Comparison of ENCODE assay signal across 10 mouse cellular contexts in the genomic region with DNA sequence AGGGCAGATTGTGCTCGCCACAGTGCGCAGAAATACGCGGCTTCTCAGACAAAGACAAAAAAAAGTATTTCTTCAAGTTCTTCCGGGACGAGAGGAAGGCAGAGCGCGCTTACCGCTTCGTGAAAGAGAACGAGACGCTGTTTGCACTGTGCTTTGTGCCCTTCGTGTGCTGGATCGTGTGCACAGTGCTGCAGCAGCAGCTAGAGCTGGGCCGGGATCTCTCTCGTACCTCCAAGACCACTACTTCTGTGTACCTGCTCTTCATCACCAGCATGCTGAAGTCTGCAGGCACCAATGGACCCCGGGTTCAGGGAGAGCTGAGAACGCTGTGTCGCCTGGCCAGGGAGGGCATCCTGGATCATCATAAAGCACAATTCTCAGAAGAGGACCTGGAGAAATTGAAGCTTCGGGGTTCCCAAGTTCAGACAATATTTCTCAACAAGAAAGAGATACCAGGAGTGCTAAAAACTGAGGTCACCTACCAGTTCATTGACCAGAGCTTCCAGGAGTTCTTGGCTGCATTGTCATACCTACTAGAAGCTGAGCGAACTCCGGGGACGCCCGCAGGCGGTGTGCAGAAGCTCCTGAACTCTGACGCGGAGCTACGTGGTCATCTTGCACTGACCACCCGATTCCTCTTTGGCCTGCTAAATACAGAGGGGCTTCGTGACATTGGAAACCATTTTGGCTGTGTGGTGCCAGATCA. TPM values are rescaled to one million over a fixed set of nuclear protein-coding genes. Genes with fewer than 3 reads are reported as not detected.
DNase-seq lines count a peak whose midpoint lies in the region; ATAC-seq lines count a peak whose summit lies in the region.
"Had no signal": no experiment of that assay in that cellular context is flagged by ENCODE, and none has a peak within 500 bp of the region (broad histone marks: within the 10 kb centered on the region; RNA-seq: fewer than 3 reads in every experiment).

No protein-coding gene starts in this region.

- 23% methylated on average over 30 of the region's 30 CpGs for WGBS in heart, embryonic 14.5 days
- WGBS in hindbrain, embryonic 13.5 days: 24% methylated on average over 30 of the region's 30 CpGs
- WGBS in midbrain, embryonic 13.5 days: 18% methylated on average over 30 of the region's 30 CpGs

- H3K27ac ChIP-seq in heart, embryonic 14.5 days (replicated peaks in 1 of 2; ENCODE audit: control insufficient read depth in 1 of 2, insufficient read depth in 1 of 2, low read depth in 2 of 2, low read length in 2 of 2): no peak overlapping the region
- no peak overlapping the region for H3K27ac ChIP-seq in brown adipose tissue, adult 24 weeks (replicated peaks; ENCODE audit: low read depth, low read length)
- H3K27ac ChIP-seq in hindbrain, embryonic 13.5 days: no peak overlapping the region
- H3K27ac ChIP-seq in midbrain, embryonic 13.5 days: no peak overlapping the region

- H3K4me3 ChIP-seq in heart, embryonic 14.5 days (ENCODE audit: control insufficient read depth in 1 of 2, insufficient read depth in 1 of 2, low read depth in 1 of 2, low read length in 2 of 2): peak overlapping the region in 1 of 2 experiments; percentile 30; a peak in 2 of 4 replicates
- peak overlapping the region; percentile 46 for H3K4me3 ChIP-seq in brown adipose tissue, adult 24 weeks (ENCODE audit: insufficient read depth, low read depth, low read length)
- H3K4me3 ChIP-seq in hindbrain, embryonic 13.5 days: peak overlapping the region; percentile 42
- H3K4me3 ChIP-seq in midbrain, embryonic 13.5 days (replicated peaks): peak overlapping the region; percentile 50

- H3K4me2 ChIP-seq in heart, embryonic 14.5 days (ENCODE audit: low read length): peak overlapping the region; percentile 62
- H3K4me2 ChIP-seq in hindbrain, embryonic 13.5 days: peak overlapping the region; percentile 90
- peak overlapping the region; percentile 89 for H3K4me2 ChIP-seq in midbrain, embryonic 13.5 days (replicated peaks)

- no peak overlapping the region for H3K9ac ChIP-seq in heart, embryonic 14.5 days (ENCODE audit: low read length)
- peak overlapping the region; percentile 61 for H3K9ac ChIP-seq in hindbrain, embryonic 13.5 days
- peak overlapping the region; percentile 58 for H3K9ac ChIP-seq in midbrain, embryonic 13.5 days (replicated peaks)

- no peaks in the 10 kb centered on the region for H3K36me3 ChIP-seq in heart, embryonic 14.5 days (ENCODE audit: control insufficient read depth, insufficient read depth, low read length)
- no peaks in the 10 kb centered on the region for H3K36me3 ChIP-seq in hindbrain, embryonic 13.5 days
- H3K36me3 ChIP-seq in midbrain, embryonic 13.5 days: no peaks in the 10 kb centered on the region
- H3K36me3 ChIP-seq: G1E had no signal

- peaks cover 0 to 12% of the 10 kb centered on the region in 2 experiments; a peak in 2 of 4 replicates for H3K4me1 ChIP-seq in heart, embryonic 14.5 days (ENCODE audit: control insufficient read depth in 2 of 2, insufficient read depth in 2 of 2, low read length in 2 of 2)
- H3K4me1 ChIP-seq in brown adipose tissue, adult 24 weeks (ENCODE audit: control insufficient read depth, insufficient read depth, insufficient read length, low read length): no peaks in the 10 kb centered on the region
- H3K4me1 ChIP-seq in hindbrain, embryonic 13.5 days (replicated peaks): peaks cover 25% of the 10 kb centered on the region
- peaks cover 20% of the 10 kb centered on the region for H3K4me1 ChIP-seq in midbrain, embryonic 13.5 days (replicated peaks)

- peaks cover 71% of the 10 kb centered on the region for H3K27me3 ChIP-seq in heart, embryonic 14.5 days (ENCODE audit: control insufficient read depth, insufficient read depth, low read length)
- peaks cover 72% of the 10 kb centered on the region for H3K27me3 ChIP-seq in hindbrain, embryonic 13.5 days
- peaks cover 71% of the 10 kb centered on the region for H3K27me3 ChIP-seq in midbrain, embryonic 13.5 days

- H3K9me3 ChIP-seq in heart, embryonic 14.5 days (ENCODE audit: control insufficient read depth, low read length): no peaks in the 10 kb centered on the region
- H3K9me3 ChIP-seq in hindbrain, embryonic 13.5 days: no peaks in the 10 kb centered on the region
- no peaks in the 10 kb centered on the region for H3K9me3 ChIP-seq in midbrain, embryonic 13.5 days

- no peak for DNase-seq in heart, adult 9 months (ENCODE audit: low spot score in 2 of 2)
- no peak for DNase-seq in right cerebral cortex, postnatal 25 days
- no peak for DNase-seq in urinary bladder, postnatal 36 days (ENCODE audit: low spot score in 2 of 2)
- DNase-seq in gastrocnemius, postnatal 10 days: no peak

- ATAC-seq in heart, embryonic 14.5 days (ENCODE audit: insufficient number of reproducible peaks, insufficient read depth, low FRiP score, low read depth): no peak
- no peak for ATAC-seq in hindbrain, embryonic 13.5 days (ENCODE audit: low FRiP score)
- 0 out of 2 replicates have a peak, but pooled peaks have one; percentile 45 for ATAC-seq in midbrain, embryonic 13.5 days

RNA-seq across cellular contexts. Expression of a gene that starts 2.5 kb away (rescaled TPM):
- polyA plus RNA-seq in heart, embryonic 14.5 days (2014; fragmentation: Nextera tagmentation; extraction: Ambion mirVana): not detected in 2 replicates
- polyA plus RNA-seq in brown adipose tissue, adult 24 weeks (2012; ENCODE audit: insufficient read depth, insufficient read length, missing spikeins): not detected in 2 replicates
- polyA plus RNA-seq in hindbrain, embryonic 13.5 days (2015; fragmentation: Nextera tagmentation; extraction: Ambion mirVana): 0.09 and 0.12 TPM in 2 replicates
- 0.17 and 0.18 TPM in 2 replicates for polyA plus RNA-seq in midbrain, embryonic 13.5 days (2015; fragmentation: Nextera tagmentation; extraction: Ambion mirVana)
- total RNA-seq in gastrocnemius, postnatal 10 days (2021): not detected

RNA-seq across cellular contexts. Expression of a gene that starts 18.0 kb away (rescaled TPM):
- polyA plus RNA-seq in heart, embryonic 14.5 days (2014; fragmentation: Nextera tagmentation; extraction: Ambion mirVana): 11.4 and 13.0 TPM in 2 replicates
- polyA plus RNA-seq in brown adipose tissue, adult 24 weeks (2012; ENCODE audit: insufficient read depth, insufficient read length, missing spikeins): 7.1 and 8.7 TPM in 2 replicates
- 8.8 and 10.4 TPM in 2 replicates for polyA plus RNA-seq in hindbrain, embryonic 13.5 days (2015; fragmentation: Nextera tagmentation; extraction: Ambion mirVana)
- 8.4 and 8.7 TPM in 2 replicates for polyA plus RNA-seq in midbrain, embryonic 13.5 days (2015; fragmentation: Nextera tagmentation; extraction: Ambion mirVana)
- 10 to 100 TPM in 1 of 2 experiments, 1 to 10 TPM in 1; 7.6 to 13.1 TPM for total RNA-seq in gastrocnemius, postnatal 10 days (2021)

RNA-seq across cellular contexts. Expression of a gene that starts 23.0 kb away (rescaled TPM):
- 375 and 378 TPM in 2 replicates for polyA plus RNA-seq in heart, embryonic 14.5 days (2014; fragmentation: Nextera tagmentation; extraction: Ambion mirVana)
- 8,049 and 8,538 TPM in 2 replicates for polyA plus RNA-seq in brown adipose tissue, adult 24 weeks (2012; ENCODE audit: insufficient read depth, insufficient read length, missing spikeins)
- polyA plus RNA-seq in hindbrain, embryonic 13.5 days (2015; fragmentation: Nextera tagmentation; extraction: Ambion mirVana): 0.69 TPM in 1 of 2 replicates, not detected in the other
- polyA plus RNA-seq in midbrain, embryonic 13.5 days (2015; fragmentation: Nextera tagmentation; extraction: Ambion mirVana): not detected in 2 replicates
- 1,000 to 10,000 TPM in 1 of 2 experiments, 100 to 1,000 TPM in 1; 998 to 1,003 TPM for total RNA-seq in gastrocnemius, postnatal 10 days (2021)
- total RNA-seq: common myeloid progenitor, adult 5-6 weeks; G1E had no signal
- polyA plus RNA-seq: G1E had no signal

RNA-seq across cellular contexts. Expression of a gene that starts 26.9 kb away (rescaled TPM):
- polyA plus RNA-seq in heart, embryonic 14.5 days (2014; fragmentation: Nextera tagmentation; extraction: Ambion mirVana): 0.65 and 0.82 TPM in 2 replicates
- not detected in 2 replicates for polyA plus RNA-seq in brown adipose tissue, adult 24 weeks (2012; ENCODE audit: insufficient read depth, insufficient read length, missing spikeins)
- 0.36 and 1.7 TPM in 2 replicates for polyA plus RNA-seq in hindbrain, embryonic 13.5 days (2015; fragmentation: Nextera tagmentation; extraction: Ambion mirVana)
- polyA plus RNA-seq in midbrain, embryonic 13.5 days (2015; fragmentation: Nextera tagmentation; extraction: Ambion mirVana): 0.22 and 0.27 TPM in 2 replicates
- total RNA-seq in gastrocnemius, postnatal 10 days (2021): 1 to 10 TPM in 1 of 2 experiments, under 1 TPM in 1; 0.54 to 6.9 TPM
- total RNA-seq: common myeloid progenitor, adult 5-6 weeks had no signal

RNA-seq across cellular contexts. Expression of a gene that starts 32.5 kb away (rescaled TPM):
- not detected in 2 replicates for polyA plus RNA-seq in heart, embryonic 14.5 days (2014; fragmentation: Nextera tagmentation; extraction: Ambion mirVana)
- not detected in 2 replicates for polyA plus RNA-seq in brown adipose tissue, adult 24 weeks (2012; ENCODE audit: insufficient read depth, insufficient read length, missing spikeins)
- not detected in 2 replicates for polyA plus RNA-seq in hindbrain, embryonic 13.5 days (2015; fragmentation: Nextera tagmentation; extraction: Ambion mirVana)
- not detected in 2 replicates for polyA plus RNA-seq in midbrain, embryonic 13.5 days (2015; fragmentation: Nextera tagmentation; extraction: Ambion mirVana)
- not detected for total RNA-seq in gastrocnemius, postnatal 10 days (2021)
- total RNA-seq: G1E had no signal
- polyA plus RNA-seq: G1E had no signal

Comparison
In these comparisons a context has a peak if more than half of its experiments do, and no peak if none do; other contexts are left out.
1. RNA of a gene that starts 23.0 kb away (polyA plus RNA-seq): 8,049 to 8,538 TPM in brown adipose tissue, adult 24 weeks and 375 to 378 TPM in heart, embryonic 14.5 days; 0.69 TPM in hindbrain, embryonic 13.5 days and not detected in midbrain, embryonic 13.5 days; every median in the first group is over 100 times any median in the second.
2. Peak in every context shown above with its lines, with median percentiles within 50 percentile points of each other: H3K4me2 ChIP-seq.